Mouse (Mus musculus): Measurements from ENCODE around the gene Spcs3.
A peak's percentile ranks its signal among the peaks of the same experiment; 100 is the strongest.
"Not testable (repeated sequence)": the region's sequence is repeated elsewhere in the genome, so short reads cannot be mapped to it uniquely, and the experiment has no call there.

Gene Spcs3

DNA sequence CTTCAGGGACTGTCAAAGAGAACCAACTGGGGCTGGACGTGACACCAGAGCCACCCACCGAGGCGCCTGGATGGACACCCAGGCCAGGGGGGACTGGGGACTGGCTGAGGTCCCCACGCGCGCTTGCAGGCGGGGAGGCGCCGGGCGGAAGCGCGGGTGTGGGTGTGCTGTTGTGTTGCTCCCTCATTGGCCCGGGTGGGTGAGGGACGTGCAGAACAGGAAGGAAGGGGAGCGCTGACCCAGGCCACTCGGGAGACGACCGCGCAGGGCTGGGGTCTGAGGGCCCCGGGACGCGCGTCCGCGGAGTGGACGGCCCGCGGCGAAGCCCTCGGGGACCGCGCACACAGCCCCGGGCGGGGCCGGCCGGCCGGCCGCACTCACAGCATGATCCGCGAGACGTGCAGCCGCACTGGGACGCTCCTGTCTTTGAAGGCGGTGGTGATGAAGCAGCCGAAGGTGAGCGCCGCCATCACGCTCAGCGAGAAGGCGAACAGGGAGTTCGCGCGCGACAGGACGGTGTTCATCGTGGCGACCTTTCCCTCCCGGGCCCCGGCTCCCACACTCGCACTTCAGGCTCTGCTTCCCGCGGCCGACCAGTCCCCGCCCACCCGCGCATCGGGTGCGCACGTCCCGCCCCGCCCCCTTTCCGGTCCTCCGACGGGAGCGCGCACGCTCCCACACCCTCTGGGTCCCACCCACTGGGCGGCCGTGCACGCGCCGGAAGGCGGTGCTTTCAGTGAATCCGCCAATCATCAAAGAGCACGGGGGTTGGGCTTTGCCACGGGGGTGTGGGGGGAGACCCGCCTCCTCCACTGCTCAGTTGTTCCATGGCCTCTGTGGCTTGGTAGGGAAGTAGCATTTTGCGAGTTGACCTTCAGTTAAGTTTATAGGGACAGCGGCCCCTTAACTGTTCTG lies at the start of gene Spcs3, which contains the start of gene Asb5:
TSS of gene Spcs3 (minus strand) at position 617 of the 915 bp plus-strand sequence.
TSS of gene Asb5 (plus strand) at position 199 of the 915 bp plus-strand sequence.
- DNase-seq, result peak; percentile 96 to 97

DNA sequence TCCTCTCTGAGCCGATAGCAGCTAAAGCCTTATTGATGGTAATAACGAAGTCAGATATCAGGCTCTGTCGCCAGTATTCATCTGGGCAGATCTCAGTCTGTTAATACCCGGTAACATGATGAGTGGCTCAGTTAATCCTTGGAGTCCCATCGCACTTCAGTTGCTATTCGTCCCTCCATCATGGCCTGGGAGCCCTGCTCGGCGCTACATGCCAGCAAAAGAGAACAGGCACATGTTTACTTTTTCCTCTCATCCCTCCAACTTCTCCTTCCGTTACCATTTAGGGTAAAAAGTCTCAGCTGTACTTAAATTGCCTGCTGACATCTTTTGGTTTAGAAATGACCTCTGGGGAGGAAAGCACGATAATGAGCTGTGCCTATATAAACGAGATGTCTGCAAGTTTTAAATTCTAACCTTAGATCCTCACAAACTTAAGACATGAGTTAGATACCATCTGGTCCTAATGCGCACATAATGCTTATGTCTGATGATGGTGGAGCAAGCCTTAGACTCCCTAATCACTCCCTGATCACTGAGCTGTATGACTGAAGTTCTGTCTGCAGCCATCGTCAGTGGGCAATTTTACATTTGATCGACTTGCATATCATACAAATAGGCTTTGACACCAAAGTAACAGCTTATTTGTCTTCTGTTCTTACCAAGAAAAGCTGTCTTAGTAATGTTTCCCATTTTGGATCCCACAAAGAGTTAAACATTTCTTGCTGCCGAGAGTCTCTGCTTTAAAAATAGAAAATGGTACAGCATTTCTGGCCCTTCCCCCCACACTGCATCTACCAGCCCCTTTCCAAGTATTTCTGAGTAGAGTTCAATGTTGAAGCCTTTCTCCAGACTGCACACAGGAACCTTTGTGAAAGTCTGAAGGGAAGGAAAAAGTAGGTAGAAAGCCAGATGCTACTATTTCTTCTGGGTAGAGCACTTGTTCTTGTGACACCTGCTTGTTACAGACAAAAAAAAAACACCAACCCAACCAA lies 41.1 kb upstream of the Spcs3 start:
- DNase-seq, result no peak

DNA sequence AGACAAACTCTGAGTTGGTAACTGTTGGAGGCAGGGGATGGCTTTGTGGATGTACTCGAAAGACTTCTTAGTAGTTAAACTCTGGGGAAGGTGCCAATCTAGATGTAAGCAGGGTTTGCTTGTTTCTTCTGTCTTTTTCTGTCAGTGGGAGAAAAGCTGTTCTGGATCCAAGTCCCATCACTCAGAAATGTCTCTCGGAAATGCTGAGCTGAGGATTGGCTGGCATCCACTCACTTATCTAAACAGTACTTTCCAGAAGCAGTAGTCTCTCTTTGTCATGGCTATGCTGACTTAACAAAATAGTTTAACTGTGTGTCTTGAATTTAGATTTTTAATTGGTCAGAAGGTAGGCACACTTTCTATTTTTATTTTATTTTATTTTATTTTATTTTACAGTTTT lies 37.4 kb upstream of the Spcs3 start:
- DNase-seq, result no peak

GRCm38 (mm10) chr8:54565603-54566260 lies 35.9 kb upstream of the Spcs3 start:
- DNase-seq, result no peak

DNA sequence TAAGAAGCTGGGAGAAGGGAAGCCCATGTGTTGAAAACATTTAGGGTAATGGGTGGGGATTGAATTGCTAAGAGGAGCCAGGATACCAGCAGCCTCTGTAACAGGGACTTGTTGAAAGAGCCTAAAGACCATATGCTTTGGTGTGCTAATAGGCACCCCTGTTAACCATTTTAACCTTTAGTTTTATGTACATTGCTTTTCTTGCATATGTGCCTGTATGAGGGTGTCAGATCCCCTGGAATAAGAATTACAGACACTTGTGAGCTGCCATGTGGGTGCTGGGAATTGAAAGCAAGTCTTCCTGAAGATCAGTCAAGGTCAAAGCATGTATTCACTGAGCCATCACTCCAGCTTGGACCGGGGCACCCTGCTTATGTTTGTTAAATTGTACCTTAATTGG lies 35.4 kb upstream of the Spcs3 start:
- no peak for DNase-seq

DNA sequence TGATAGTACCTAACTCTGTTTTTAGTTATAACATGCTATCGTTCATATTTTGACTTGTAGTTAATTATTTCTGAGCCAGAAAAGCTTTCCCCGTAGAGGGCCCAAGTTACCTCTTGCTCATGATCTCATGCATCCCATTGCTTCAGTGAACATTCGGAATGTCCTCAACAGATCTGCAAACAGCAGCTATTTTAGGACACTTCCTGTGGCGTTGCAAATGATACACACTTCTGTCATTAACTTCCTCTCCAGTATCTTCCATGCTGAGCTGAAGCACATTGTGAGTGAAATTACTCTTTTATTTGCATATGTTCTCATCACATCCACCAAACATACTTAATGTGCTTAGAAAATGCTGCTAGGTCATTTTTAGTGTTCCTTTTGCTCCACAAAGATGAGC lies 32.3 kb upstream of the Spcs3 start:
- no peak for DNase-seq

DNA sequence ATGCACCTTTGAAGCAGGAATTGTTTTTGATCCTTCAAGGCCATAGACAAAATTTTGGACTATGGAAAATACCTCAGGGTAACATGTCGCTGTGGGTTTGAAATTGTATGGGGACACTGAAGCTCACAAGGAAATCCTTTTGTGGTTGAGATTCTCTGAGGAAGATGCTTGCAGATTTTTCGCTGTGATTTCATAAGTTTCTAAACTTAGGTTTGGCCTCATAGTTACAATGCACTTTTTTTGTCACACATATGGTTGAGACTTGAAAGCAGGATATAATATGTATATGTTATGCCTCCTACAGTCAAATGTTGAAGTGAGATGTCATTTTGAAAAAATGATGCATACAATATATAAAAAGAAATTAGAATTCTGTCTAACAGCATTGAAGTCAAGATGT lies 25.1 kb upstream of the Spcs3 start:
- DNase-seq, result no peak

DNA sequence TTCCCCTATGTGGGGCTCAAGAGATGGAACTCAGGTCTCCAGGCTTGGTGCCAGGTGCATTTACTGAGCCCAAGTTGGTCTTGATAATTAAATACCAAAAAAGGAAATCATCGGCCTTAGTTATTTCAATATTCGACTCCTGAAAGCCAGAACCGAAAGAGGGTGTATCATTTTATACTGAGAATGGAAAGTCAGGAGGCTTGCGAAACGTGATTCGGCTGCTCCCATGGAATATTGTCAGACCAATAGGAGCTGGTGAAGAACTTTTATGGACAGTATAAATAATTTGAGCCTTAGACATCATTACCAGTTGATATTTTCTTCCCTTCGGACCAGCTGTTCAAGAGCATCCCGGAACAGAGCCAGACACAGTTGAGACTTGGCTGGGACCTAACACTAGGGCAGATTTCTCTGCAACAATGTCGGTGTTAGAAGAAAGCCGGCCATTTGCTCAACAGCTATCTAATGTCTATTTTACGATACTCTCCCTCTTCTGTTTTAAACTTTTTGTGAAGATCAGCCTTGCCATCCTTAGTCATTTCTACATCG lies 20.3 kb upstream of the Spcs3 start:
- DNase-seq, result no peak

DNA sequence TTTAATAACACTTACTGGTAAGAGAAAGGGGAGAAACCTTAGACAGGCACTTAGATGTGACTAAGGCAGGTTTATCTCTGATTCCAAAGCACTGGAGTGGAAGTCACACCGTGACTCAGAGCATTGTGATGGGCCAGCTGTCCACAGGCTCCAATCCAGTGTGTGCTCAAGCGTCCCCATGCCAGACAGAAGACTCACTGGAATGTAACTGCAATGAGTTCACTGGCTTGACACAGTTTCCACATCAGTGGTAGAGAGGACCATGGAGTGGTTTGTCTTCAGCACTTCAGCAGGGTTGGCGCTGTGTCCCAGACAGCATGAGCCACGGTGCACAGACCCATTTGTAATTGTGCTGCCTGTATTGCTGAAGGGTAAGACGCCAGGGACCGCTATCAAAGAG lies 18.6 kb upstream of the Spcs3 start:
- DNase-seq, result no peak

DNA sequence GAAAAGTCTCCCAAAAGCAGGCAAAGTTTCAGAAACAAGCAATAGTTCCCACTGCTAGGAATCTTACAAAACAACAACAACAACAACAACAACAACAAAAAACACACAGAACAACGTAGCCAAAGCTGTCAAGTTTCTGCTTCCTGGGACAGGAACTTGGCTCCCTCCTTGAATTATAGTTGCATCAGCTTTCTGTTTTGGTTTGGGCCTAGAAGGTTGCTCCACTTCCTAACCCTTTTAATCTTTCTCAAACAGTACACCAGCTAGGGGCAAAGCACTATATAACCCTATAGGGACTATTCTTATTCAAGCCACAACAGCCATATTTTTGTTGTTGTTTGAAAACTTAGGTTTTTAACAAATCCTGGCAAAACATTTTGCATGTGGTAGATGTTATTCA lies 11.5 kb upstream of the Spcs3 start:
- DNase-seq, result no peak

- no peak for DNase-seq
Measured at GRCm38 (mm10) chr8:54537285-54537684, 7.5 kb upstream of the Spcs3 start.

DNA sequence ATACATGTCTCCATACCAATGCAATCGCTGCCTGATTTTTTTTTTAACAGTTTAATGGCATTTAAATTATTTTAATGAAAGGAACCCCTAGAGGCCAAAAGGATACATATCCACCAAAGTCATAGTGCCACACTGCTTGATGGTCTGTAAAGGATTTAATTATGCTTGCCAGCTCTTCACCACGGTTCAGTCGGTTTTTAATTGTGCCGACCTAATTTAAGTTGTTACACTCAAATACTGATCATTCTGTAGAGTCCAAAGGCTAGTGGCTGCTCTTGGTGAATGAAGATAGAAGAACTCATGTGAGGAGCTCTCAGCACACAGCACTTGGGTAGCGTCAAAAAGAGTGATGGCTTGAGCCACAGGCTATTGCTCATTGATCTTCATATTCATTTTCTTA lies 5.4 kb upstream of the Spcs3 start:
- no peak for DNase-seq

DNA sequence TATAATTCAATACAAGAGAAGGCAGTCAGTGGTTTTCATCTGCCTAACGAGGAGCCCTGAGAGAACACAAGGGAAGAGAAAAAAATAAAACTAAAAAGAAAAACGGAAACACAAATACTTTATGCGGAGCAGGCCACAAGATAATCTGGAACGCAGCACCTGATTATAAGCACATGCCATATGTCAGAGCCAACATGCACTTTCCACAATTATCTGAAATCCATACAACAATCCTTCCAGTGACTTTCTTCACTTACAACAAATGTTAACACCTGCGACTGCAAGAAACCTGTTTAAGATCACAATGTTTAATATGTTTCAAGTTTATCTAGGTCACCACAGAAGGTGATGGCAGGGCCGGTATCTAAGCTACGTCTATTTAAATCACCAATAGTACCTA lies 1.2 kb downstream of the Spcs3 start:
- no peak for DNase-seq

DNA sequence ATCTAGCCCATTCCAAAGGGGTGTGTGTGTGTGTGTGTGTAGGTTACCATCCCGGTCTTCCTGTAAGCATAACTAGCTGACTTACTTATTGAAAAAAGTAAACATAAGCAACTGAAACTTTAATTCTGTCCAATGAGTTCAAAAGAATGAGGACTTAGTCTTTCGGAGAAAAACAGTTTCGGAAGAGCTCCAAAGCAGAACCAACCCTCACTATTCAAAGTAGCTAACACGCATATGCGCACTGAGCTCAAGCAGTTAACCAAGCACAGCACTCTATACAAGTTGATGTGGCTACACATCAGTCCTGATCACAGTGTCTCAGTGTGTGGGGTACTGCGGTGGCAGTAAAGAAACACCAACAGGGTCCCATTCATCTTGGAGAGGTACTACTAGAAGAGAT lies 3.1 kb downstream of the Spcs3 start:
- DNase-seq, result no peak

DNA sequence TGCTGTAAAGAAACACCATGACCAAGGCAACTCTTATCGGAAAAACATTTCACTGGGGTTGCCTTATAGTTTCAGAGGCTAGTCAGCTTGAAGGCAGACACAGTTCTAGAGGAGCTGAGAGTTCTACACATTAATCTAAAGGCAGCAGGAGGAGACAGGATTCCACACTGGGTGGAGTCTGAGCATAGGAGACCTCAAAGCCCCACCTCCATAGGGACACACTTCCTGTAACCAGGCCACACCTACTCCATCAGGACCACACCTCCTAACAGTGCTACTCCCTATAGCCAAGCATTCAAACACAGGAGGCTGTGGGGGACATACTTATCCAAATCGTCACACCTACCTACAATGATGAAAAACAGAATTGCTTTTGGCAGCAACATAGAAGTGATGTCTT lies 4.2 kb downstream of the Spcs3 start:
- no peak for DNase-seq

DNA sequence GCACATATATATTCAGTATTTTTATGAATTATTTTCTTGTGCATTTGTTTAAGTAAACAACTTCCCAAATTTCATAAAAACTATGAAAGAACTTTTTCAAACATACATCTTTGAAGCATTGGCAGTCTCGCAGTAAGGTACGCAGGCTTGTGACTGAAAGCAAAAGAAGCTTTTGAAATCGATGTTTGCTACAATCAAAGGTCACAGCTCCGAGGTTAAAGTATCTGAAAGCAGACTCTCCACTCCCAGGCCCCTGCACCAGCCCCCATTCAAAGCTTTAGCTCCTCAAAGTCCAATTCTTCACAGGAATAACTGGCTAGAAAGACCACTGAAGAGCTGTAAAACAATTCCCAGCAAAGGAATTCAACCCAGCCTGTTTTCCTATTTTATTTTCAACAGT lies 9.3 kb downstream of the Spcs3 start:
- no peak for DNase-seq

GRCm38 (mm10) chr8:54518756-54519460 lies 10.9 kb downstream of the Spcs3 start:
- DNase-seq, result no peak

DNA sequence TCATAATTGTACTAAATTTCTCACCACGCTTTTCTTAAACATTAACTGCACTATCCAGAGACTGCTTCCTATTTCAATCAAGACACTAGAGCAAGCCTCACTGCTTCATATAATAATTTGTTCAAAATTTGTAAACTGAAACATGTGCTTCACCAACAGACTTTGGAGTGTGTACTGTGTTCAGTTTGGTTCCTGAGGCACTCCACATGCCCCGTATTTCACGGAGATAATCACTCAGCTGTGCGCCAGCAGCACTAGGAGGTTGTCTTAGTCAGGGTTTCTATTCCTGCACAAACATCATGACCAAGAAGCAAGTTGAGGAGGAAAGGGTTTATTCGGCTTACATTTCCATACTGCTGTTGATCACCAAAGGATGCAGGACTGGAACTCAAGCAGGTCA lies 17.6 kb downstream of the Spcs3 start:
- not testable (repeated sequence) for DNase-seq

DNA sequence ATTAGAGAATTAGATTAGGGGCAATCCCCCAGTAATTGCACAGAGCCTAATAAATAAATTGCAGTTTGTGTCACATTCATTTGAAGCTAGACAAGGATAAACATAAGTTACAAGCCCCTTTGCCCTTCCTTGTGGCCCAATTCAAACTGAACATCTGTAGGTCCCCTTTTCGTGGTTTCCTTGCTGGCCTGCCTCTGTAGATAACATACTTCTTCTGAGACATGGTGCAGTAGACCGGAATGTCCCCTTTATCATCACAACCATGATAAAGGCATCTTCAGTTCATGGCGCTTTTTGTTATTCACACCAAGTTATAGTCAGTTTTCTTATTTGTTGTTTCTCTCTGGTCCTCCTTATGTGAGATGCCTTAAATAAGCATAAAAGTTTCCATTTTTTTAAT lies 18.0 kb downstream of the Spcs3 start:
- no peak for DNase-seq

DNA sequence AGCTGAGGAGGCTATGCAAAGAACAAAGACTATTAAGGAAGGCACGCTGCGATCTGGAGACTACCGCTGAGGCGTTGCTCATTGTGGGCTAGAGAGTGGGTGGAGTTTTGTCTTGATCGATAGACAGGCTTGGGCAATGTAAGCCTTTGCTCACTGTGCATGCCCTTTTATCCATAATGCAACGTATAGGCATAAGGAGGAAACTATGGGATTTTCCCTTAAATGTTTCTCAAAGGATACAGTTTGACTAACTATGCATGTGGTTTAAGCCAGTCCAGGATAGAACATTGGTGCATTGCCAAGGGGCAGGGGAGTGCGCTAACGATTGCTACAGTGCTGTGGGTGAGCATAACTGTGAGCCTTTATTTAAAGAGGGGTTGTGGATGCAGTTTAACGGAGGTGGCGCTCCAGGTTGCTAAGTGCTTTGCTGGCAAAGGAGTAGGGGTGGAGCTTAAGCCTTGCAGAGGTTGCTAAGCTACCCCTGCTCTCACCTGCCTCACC lies 20.5 kb downstream of the Spcs3 start:
- no peak for DNase-seq

- DNase-seq, result no peak
Measured at GRCm38 (mm10) chr8:54508814-54509213, 21.0 kb downstream of the Spcs3 start.

DNA sequence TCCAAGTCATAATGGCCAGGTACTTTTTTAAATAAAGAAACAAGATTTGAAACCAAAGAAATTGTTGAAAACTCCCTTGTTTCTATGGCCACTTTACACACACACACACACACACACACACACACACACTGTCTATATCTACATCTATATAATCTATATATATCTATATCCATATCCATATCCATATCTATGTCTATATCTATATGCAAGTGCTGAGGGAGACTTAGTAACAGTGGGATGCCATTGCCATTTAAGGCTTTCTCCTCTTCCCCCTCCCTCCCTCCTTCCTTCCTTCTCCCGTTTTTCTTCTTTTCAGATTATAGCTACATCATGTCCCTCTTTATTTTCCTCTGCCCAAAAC lies 21.7 kb downstream of the Spcs3 start:
- no peak for DNase-seq

All from lung, postnatal 4 days (tissue).